Mouse (Mus musculus) forebrain, embryonic 11.5 days (tissue): ENCODE data around the gene Bdh1. TPM values are rescaled to one million over a fixed set of nuclear protein-coding genes. Genes with fewer than 3 reads are reported as not detected.

Source experiments
- ATAC-seq: fragments of 200-750 bp; cut with Nextera tagmentation; replicated peaks from 2 replicates; pipeline ENCODE4 v1.8.0; 2017; ENCODE audit warnings: moderate TSS enrichment; ENCODE audit not compliant: low FRiP score
- DNase-seq: peaks from one replicate; pipeline ENCODE4 v3.0.0-alpha.2; 2017; ENCODE audit warnings: low spot score
- H3K27ac ChIP-seq: fragments of 300-500 bp; sonication (generic); 2 replicates; pipeline ENCODE4 v1.5.1; 2014; ENCODE audit warnings: low read depth, low read length
- H3K27me3 ChIP-seq: fragments of 300-500 bp; sonication (generic); 2 replicates; pipeline ENCODE4 v1.6.1; 2014; ENCODE audit warnings: mild to moderate bottlenecking, low read length, mixed read lengths; ENCODE audit not compliant: control insufficient read depth, insufficient read depth
- H3K36me3 ChIP-seq: fragments of 300-500 bp; sonication (generic); 2 replicates; pipeline ENCODE4 v1.6.1; 2014; ENCODE audit warnings: mild to moderate bottlenecking, low read length, moderate library complexity, mixed read lengths; ENCODE audit not compliant: control insufficient read depth, insufficient read depth
- H3K4me1 ChIP-seq: fragments of 300-500 bp; sonication (generic); replicated peaks from 2 replicates; pipeline ENCODE4 v1.6.1; 2014; ENCODE audit warnings: low read length, mixed read lengths; ENCODE audit not compliant: control insufficient read depth, insufficient read depth
- H3K4me2 ChIP-seq: fragments of 300-500 bp; sonication (generic); 2 replicates; pipeline ENCODE4 v1.6.1; 2014; ENCODE audit warnings: low read depth, mild to moderate bottlenecking, low read length, moderate library complexity, mixed read lengths; ENCODE audit not compliant: severe bottlenecking
- H3K4me3 ChIP-seq: fragments of 300-500 bp; sonication (generic); 2 replicates; pipeline ENCODE4 v1.5.1; 2014; ENCODE audit warnings: low read depth, low read length
- H3K9ac ChIP-seq: fragments of 300-500 bp; sonication (generic); 2 replicates; pipeline ENCODE4 v1.6.1; 2014; ENCODE audit warnings: low read length
- H3K9me3 ChIP-seq: fragments of 300-500 bp; sonication (generic); 2 replicates; pipeline ENCODE4 v1.6.1; 2016; ENCODE audit warnings: low read length, mixed read lengths; ENCODE audit not compliant: control insufficient read depth
- WGBS: fragments of 180-500 bp; shearing (Covaris S2); extraction: QIAGEN DNeasy Blood & Tissue Kit; methylation state at CpG from one replicate; pipeline ENCODE4 v1.1.7; 2014; 5-methylcytosine and 5-hydroxymethylcytosine counted together
- polyA plus RNA-seq: library from polyadenylated mRNA; unstranded; fragments of >200 nt; fragmentation: Nextera tagmentation; extraction: Ambion mirVana; gene quantifications from 2 replicates; pipeline ENCODE4 v1.2.1, GENCODE M21; 2014

Gene Bdh1
- polyA plus RNA-seq, 1 experiment from 2014 or later, result 30.0 TPM

DNA sequence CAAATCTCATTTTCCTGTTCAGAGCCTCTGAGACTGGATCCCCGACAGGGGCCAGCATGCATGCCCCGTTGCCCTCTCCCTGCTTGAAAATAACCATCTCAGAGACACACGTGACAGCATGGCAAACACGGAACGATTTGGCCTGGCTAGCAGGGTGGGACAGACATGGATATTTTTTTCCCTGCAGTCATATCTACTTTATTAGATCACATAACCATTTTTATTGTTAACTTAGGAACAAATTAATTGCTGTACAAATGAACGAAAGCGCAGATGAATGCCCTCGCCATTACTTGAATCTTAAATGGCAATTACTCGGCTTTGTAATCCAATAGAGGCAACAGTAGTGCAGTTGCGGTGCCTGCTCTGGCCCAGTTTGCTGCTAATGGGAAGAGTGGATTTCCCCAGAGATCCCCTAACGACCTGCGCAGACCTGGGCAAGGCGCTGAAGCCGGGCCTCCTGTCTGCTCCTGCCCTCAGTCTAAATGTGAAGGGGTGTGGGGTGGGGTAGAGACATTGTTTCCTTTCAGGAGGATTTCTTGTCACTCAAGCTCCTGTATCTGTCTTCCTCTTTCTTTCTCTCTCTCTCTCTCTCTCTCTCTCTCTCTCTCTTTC, 79.8 kb downstream of the Bdh1 start:
- peaks cover 5% of the 10 kb centered on the region; the same call in 1 of the 2 replicates for H3K4me1 ChIP-seq
- H3K9me3 ChIP-seq, result no peaks in the 10 kb centered on the region
- H3K4me2 ChIP-seq, result no peak overlapping the region
- H3K27me3 ChIP-seq, result no peaks in the 10 kb centered on the region
- H3K36me3 ChIP-seq, result no peaks in the 10 kb centered on the region
- 0 out of 2 replicates have a peak overlapping the region, but pooled peaks have one; percentile 28 for H3K27ac ChIP-seq
- H3K9ac ChIP-seq, result no peak overlapping the region
- DNase-seq (no peak), ATAC-seq (0 out of 2 replicates have a peak, but pooled peaks have one; percentile 51)
- WGBS, result 51% methylated on average over 14 of the region's 14 CpGs
- no peak overlapping the region for H3K4me3 ChIP-seq

DNA sequence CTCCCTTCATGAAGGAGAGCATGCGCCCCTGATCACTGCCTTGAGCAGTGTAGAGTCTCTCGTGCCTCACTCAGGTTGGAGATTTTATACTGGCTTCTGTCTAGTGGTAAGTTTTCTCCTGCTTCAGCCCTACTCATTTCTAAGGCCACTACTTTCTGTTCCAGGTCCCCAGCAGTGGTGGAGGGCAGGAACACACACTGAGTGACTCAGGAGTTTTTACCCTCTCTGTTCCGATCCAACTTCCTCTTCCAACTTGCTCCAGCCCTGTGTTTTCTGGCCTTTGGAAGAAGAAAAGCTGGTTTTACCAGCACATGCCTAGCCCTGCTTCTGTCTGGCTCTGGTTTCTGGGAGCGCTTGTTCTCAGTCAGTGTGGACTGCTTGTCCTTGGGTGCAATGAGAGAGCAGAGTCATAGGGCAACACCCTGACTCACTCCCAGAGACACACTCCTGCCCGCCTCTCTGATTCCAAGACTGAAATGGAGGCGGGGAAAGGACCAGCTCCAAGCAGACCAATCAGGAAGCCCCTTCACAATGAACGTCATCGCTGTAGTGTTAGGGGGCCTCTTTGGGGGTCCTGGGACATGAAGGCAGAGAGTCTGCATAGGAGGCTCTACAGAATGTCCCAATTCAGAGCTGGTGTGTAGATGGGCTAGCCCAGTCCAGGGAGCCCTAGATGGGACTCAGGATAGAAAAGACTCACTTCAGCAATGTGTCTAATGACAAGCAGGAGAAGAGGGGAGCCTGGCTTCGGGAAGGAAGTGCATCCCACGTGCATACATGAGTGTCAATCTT, 84.8 kb downstream of the Bdh1 start:
- no peaks in the 10 kb centered on the region for H3K27me3 ChIP-seq
- no peak overlapping the region for H3K9ac ChIP-seq
- WGBS, result 46% methylated on average over 10 of the region's 10 CpGs
- peaks cover 7% of the 10 kb centered on the region; the same call in 1 of the 2 replicates for H3K4me1 ChIP-seq
- H3K4me3 ChIP-seq, result no peak overlapping the region
- no peaks in the 10 kb centered on the region for H3K9me3 ChIP-seq
- H3K36me3 ChIP-seq, result no peaks in the 10 kb centered on the region
- DNase-seq, result no peak
- no peak overlapping the region for H3K4me2 ChIP-seq
- 0 out of 2 replicates have a peak, but pooled peaks have one; percentile 10 for ATAC-seq
- no peak overlapping the region for H3K27ac ChIP-seq

DNA sequence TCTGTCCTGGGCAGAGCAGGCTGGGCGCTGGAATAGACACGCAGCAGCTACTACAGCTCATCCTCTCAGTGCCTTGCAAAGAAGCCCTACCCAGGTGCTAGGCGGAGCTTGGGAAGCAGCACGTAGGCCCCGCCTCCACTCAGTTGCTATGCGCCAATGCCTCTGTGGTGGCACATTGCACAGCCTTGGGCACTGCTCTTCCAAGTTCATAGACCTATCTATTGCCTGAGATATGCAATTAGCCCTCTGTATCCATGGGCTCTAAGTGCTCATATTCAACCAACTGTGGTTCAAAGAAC, 85.3 kb downstream of the Bdh1 start:
- Histone ChIP-seq H3K9ac (no peak overlapping the region), H3K4me2 (no peak overlapping the region), H3K36me3 (no peaks in the 10 kb centered on the region), H3K9me3 (no peaks in the 10 kb centered on the region), H3K4me1 (peaks cover 6% of the 10 kb centered on the region; the same call in 1 of the 2 replicates), H3K4me3 (no peak overlapping the region), H3K27me3 (no peaks in the 10 kb centered on the region), H3K27ac (no peak overlapping the region)
- 21% methylated on average over 6 of the region's 6 CpGs for WGBS
- peak; percentile 60 for DNase-seq
- ATAC-seq, result peak; percentile 28; the same call in 1 of the 2 replicates

DNA sequence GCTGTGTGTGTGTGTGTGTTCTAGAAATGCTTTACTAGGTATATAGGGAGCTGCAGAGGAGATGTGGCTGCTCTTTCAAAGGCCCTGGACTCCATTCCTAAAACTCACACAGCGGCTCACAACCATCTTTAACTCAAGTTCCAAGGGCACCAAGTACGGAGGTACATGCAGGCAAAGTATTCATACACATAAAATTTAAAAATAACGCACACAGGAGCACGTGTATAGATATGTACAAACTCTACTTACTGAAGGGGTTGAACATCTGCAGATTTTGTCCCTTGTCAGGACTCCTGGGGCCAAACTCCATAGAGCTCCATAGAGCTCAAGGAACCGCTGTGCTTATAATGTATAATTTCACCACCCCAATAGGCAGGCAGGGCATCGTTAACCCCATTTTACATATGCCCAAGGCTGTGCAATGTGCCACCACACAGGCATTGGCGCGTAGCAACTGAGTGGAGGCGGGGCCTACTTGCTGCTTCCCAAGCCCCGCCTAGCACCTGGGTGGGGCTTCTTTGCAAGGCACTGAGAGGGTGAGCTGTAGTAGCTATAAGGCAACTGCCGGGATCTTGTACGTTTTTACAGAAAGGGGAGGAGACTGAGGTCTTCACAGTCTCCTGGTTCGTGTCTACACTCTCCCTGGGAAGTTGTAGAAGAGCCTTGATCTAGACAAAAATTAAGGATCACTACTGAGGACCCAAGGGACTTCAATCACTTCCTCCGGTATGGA, 85.9 kb downstream of the Bdh1 start:
- Histone ChIP-seq H3K9me3 (no peaks in the 10 kb centered on the region), H3K36me3 (no peaks in the 10 kb centered on the region), H3K27ac (no peak overlapping the region), H3K9ac (no peak overlapping the region), H3K4me3 (no peak overlapping the region), H3K4me1 (peaks cover 6% of the 10 kb centered on the region; the same call in 1 of the 2 replicates), H3K4me2 (no peak overlapping the region), H3K27me3 (no peaks in the 10 kb centered on the region)
- ATAC-seq (peak; percentile 45; the same call in 1 of the 2 replicates), DNase-seq (peak; percentile 74)
- 22% methylated on average over 14 of the region's 14 CpGs for WGBS

Other genes with a start within 250 kb of the Bdh1 start
- 24.8 and 29.5 TPM in 2 replicates for gene Acap2, start 221.0 kb upstream of the Bdh1 start, polyA plus RNA-seq
- 109 and 110 TPM in 2 replicates for gene Ppp1r2, start 147.0 kb upstream of the Bdh1 start, polyA plus RNA-seq
- gene Apod, start 107.5 kb upstream of the Bdh1 start, polyA plus RNA-seq, result 42.1 and 47.7 TPM in 2 replicates
- gene Dlg1, start 241.2 kb downstream of the Bdh1 start, polyA plus RNA-seq, result 33.1 and 38.5 TPM in 2 replicates